Mouse (Mus musculus) T-cell, adult 2 months (primary cell): ENCODE data around the gene Fnip2.

Experiments
- DNase-seq: peaks from one replicate; pipeline ENCODE4 v3.0.0; 2022; ENCODE audit warnings: low spot score

Gene Fnip2

DNA sequence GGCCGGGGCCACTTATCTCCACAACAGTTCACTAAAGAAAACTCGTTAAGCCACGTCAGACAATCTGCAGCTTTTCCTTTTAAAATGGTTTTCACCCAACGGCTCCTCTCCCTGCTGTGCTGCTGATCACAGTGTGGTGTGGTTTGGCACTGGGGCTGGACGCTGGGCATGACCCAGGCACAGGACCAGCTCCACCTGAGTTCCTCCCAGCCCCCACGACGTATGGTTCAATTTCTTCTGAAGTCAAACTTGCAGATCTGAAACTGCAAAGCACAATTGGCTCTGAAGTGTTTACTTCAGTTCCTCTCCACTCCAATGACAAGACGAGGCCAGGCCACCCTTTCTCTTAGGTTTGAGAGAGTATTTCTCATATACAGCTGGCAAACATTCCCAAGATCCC lies 39.1 kb downstream of the Fnip2 start:
- DNase-seq = no peak

- no peak for DNase-seq
Observed at GRCm38 (mm10) chr3:79527921-79528320, 39.7 kb downstream of the Fnip2 start.

DNA sequence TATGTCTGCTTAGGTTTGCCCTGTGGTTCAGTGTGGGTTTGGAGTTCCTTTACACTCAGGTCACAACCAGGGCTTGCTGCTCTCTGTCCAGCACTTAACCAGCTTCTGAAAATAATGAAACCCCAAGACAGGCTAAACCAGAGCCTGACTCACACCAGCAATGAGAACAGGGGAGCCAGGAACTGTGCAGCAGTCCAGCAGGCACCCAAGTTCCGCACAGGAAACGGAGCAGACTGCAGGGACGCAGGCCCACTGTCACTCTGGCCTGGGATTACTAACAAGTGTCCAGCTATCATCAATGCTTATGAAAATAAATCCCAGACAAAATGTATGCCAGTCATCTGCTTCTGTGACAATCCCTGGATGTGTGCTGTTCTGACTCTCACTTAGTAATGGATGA lies 40.1 kb downstream of the Fnip2 start:
- no peak for DNase-seq

GRCm38 (mm10) chr3:79523349-79523748 lies 44.2 kb downstream of the Fnip2 start:
- DNase-seq = no peak

GRCm38 (mm10) chr3:79519862-79520261 lies 47.7 kb downstream of the Fnip2 start:
- no peak for DNase-seq

GRCm38 (mm10) chr3:79518761-79519527 lies 48.7 kb downstream of the Fnip2 start:
- DNase-seq = no peak

- no peak for DNase-seq
Observed at GRCm38 (mm10) chr3:79517884-79518591, 49.6 kb downstream of the Fnip2 start.

- DNase-seq = no peak
Observed at GRCm38 (mm10) chr3:79516958-79517357, 50.6 kb downstream of the Fnip2 start.

DNA sequence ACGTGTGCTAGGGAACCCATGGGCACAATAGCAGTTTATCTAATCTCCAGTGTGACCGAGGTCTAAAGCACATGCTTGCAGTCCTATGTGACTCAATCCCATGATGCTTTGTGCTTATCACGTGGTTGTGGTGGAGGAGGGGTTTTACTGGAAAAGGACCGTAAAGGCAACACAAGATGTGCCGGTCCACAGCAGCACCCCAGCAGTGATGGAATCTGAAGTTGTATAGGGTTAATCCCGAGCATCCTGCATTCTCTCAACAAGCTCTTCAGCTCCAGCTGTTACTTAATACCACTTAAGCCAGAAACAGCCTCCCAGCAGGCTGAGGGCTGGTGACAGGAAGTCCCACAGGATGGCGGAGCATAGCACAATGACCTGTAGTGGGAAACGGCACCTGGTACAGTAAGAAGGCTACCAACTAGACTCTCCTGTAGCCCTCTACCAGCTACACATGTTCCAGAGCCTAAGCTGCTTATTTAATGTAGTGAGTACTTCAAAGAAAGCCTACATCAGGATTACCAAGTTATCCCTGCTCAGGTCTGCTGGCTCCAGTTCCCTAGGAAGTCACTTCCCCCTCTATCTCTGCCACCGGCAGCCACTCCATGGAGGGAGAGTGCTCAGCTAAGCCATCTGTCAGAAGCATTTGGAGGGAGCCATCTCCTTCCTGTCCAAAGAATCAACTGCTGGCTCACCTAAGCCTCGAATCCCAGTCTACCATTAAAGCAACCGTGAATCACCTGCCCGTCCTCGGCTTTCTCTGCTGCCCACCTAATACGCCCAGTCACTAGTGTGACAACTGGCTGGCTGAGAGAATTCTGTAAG lies 51.3 kb downstream of the Fnip2 start:
- no peak for DNase-seq

DNA sequence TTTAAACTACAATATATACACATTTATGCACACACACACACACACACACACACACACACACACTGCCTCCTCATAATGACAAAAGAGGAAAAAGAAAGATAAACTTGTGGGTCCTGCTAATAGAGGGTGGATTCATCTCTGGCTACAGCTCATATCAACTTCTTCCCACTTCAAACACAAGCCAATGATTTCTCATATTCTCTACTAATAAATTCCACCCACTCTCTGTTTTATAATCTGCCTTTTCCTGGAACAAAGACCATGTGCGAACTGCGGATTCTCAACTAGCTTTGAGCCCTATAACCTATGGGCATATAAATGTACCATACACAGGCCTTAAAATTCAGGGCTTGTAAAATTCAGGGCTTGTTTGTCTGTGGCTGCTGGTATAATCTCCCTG lies 53.3 kb downstream of the Fnip2 start:
- no peak for DNase-seq

DNA sequence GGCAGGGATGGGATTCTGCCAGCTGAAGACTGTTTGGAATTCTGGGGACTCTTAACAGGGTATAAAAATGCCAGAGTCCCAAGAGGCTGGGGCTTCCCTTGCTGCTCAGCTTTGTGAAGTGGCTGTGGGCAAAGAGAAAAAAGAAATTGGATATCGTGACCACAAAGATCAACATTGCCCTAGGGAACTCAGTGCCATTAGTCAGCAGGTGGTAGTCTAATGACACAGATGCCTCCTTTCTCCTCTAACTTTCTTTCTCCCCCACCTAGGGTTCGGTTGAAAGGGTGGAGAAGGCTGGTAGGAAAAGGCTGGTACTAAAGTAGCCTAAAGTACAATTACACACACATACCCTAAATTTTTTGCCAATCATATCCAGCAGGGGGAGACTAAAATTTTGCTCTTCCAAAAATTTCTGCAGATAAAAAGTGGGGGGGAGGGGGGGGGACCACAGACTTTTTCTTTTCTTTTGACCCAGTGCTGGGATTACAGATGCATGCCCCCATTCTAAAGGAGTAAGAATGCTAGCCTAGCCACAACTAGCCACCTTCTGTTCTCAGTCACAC lies 66.3 kb downstream of the Fnip2 start:
- DNase-seq = no peak

DNA sequence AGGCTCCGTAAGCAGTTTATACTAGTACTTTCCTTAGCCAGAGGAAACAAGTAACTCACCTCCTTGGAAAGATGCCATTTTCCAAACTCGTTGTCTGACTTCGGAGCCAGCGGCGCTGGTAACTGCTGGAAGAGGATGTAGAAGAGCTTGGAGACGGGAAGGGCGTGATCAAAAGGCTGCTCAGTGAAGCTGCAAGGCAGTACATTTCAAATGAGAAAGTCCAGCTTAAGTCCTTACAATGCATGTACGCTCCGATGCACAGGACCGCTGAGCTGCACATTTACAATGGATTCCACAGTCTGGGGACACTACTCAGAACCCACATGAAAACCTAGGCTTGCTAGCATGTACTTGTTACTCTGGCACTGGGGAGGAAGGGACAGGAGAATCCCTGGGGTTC lies 67.3 kb downstream of the Fnip2 start:
- no peak for DNase-seq

DNA sequence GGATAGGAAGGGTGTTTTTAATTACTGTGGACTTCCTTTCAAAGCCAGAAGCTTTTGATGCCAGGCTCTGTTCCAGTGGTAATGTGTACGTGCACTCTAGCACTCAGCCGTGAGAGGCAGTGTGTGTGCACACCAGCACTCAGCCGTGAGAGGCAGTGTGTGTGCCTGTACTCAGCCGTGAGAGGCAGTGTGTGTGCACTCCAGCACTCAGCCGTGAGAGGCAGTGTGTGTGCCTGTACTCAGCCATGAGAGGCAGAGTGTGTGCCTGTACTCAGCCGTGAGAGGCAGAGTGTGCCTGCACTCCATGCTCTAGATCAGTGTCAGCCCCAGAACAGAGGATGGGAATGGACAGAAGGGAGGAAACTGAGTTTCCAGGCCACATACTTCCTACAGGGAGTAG lies 70.9 kb downstream of the Fnip2 start:
- no peak for DNase-seq

- no peak for DNase-seq
Observed at GRCm38 (mm10) chr3:79495151-79495550, 72.4 kb downstream of the Fnip2 start.

DNA sequence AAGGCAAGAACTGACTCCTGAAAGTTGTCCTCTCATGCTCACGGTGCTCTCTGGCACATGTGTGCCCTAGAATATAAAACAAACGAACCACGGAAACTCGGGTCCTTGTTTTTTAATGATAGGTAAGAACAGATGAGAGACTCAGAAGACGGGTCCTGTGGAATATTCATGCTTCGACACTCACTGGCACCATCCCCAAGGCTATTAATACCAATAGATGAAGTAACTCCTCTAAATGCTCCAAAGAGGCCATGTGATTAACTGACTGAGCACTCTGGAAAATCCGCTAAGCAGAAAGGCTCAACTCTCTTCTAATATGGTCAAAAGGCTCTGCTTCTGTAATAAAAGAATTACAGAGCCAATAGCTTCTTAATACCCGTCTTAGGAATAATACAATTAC lies 73.6 kb downstream of the Fnip2 start:
- DNase-seq = no peak

GRCm38 (mm10) chr3:79493064-79493463 lies 74.5 kb downstream of the Fnip2 start:
- DNase-seq = no peak

DNA sequence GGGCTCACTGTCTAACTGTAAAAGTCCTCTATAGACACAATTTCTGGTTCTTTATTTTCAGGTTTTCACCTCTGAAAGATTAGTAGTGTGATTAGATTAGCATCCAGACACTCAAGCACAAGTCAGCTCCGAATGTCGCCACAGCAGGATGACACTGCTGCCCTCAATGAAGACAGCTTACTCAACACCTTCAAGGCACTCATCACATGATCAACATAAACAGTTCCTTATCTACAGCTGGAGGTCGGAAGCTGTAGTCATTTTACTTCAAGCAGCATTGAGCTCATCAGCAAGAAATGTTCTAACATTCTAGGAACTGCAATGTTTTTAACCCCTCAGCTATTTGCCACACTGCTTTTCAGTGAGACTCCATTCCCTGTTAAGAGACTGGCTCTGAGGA lies 76.0 kb downstream of the Fnip2 start:
- no peak for DNase-seq

GRCm38 (mm10) chr3:79490102-79490501 lies 77.5 kb downstream of the Fnip2 start:
- no peak for DNase-seq

GRCm38 (mm10) chr3:79488025-79488424 lies 79.6 kb downstream of the Fnip2 start:
- no peak for DNase-seq

- no peak for DNase-seq
Observed at GRCm38 (mm10) chr3:79484286-79485063, 83.1 kb downstream of the Fnip2 start.

GRCm38 (mm10) chr3:79478880-79479279 lies 88.7 kb downstream of the Fnip2 start:
- DNase-seq = no peak

DNA sequence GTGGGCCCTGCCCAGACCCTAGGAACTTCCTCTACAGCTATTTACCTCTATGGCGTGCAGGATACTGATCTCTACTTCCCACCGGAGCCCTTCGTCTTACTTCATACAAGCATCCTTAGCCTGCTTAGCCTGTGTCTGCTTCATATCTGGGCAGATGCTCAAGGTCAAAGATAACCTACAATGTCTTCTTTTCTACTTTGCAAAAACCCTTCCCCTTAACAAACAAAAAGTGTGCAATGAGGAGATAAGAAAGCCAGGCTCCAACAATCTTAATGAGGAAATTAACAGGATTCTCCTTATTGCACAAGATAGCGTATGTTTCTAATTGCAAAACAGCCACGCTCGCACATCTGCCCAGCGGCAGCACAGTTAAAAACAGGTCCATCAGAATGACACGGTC lies 89.2 kb downstream of the Fnip2 start:
- no peak for DNase-seq
